ENCODE assay signal across 18 mouse cellular contexts in the genomic region with DNA sequence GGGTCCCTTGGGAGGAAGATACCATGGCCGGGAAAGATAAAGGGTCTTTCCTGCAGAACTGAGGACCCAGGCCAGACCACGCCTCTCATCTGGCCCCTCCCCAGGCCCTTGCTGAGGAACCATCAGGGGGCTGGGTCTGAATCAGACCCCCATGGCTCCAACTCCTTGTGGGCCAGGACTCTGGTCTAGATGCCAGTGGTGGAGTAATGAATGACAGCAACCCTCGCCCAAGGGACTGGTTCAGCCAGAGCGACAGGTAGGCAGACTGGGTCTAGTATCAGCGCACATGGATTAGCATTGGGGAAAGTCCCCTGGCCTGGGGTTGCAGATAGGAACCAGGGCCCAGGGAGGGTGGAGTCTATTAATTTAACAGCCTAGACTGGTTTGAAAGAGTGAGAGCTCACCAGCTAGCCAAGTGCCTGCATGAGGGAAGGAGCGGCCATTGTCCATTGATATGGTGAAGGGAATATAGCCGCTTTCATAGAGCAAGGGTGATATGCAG. TPM values are rescaled to one million over a fixed set of nuclear protein-coding genes. Genes with fewer than 3 reads are reported as not detected.
DNase-seq lines count a peak whose midpoint lies in the region; ATAC-seq lines count a peak whose summit lies in the region.
"Had no signal": no experiment of that assay in that cellular context is flagged by ENCODE, and none has a peak within 500 bp of the region (broad histone marks: within the 10 kb centered on the region; RNA-seq: fewer than 3 reads in every experiment).

No protein-coding gene starts in this region.

- peak; percentile 16 for DNase-seq in cerebellum, adult 11 months
- peak; percentile 3 for DNase-seq in right cerebral cortex, postnatal 14 days
- DNase-seq in right cerebral cortex, postnatal 4 days = no peak
- peak; percentile 47 for DNase-seq in cerebellum, adult 9-11 months
- no peak for DNase-seq in yolk sac, embryonic 10.5 days (ENCODE audit: low spot score)
- DNase-seq: adrenal gland, postnatal 10 days; lung, adult 2 months; lung, postnatal 36 days; retina, postnatal 1 day; thymus, postnatal 4 days had no signal

- 79% methylated on average over 7 of the region's 7 CpGs for WGBS in heart, embryonic 11.5 days (ENCODE audit: insufficient replicate concordance)

- no peak for ATAC-seq in cerebellum, adult (ENCODE audit: insufficient number of reproducible peaks, low FRiP score, low TSS enrichment)
- ATAC-seq in megakaryocyte-erythroid progenitor cell, adult 5-6 weeks (replicated peaks; ENCODE audit: low FRiP score, low TSS enrichment, poor library complexity, severe bottlenecking) = peak; percentile 65
- ATAC-seq in heart, embryonic 11.5 days (replicated peaks; ENCODE audit: insufficient number of reproducible peaks, low FRiP score, low TSS enrichment) = no peak
- ATAC-seq: hindbrain, postnatal 0 days had no signal

- H3K4me2 ChIP-seq in heart, embryonic 11.5 days = no peak overlapping the region
- H3K4me2 ChIP-seq: heart, embryonic 12.5 days; liver, embryonic 11.5 days; midbrain, embryonic 12.5 days had no signal

- H3K27me3 ChIP-seq in heart, embryonic 11.5 days (ENCODE audit: control insufficient read depth, insufficient read depth, low read length) = no peaks in the 10 kb centered on the region

- no peak overlapping the region for H3K27ac ChIP-seq in heart, embryonic 11.5 days (ENCODE audit: low read depth, low read length)
- H3K27ac ChIP-seq: hindbrain, postnatal 0 days; limb, embryonic 10.5 days; midbrain, embryonic 12.5 days had no signal

- peaks cover 9% of the 10 kb centered on the region for H3K4me1 ChIP-seq in heart, embryonic 11.5 days (ENCODE audit: control insufficient read depth, insufficient read depth, low read length)

- peaks cover 2% of the 10 kb centered on the region; the same call in 1 of the 2 replicates for H3K36me3 ChIP-seq in heart, embryonic 11.5 days (ENCODE audit: control insufficient read depth, insufficient read depth, low read length)

- H3K4me3 ChIP-seq in heart, embryonic 11.5 days (ENCODE audit: low read depth, low read length) = no peak overlapping the region
- H3K4me3 ChIP-seq: heart, embryonic 12.5 days; limb, embryonic 10.5 days; midbrain, embryonic 12.5 days had no signal

- no peak overlapping the region for H3K9ac ChIP-seq in heart, embryonic 11.5 days (ENCODE audit: low read depth, low read length)
- H3K9ac ChIP-seq: heart, embryonic 12.5 days; midbrain, embryonic 12.5 days had no signal

- H3K9me3 ChIP-seq in heart, embryonic 11.5 days (replicated peaks; ENCODE audit: control insufficient read depth, low read length) = no peaks in the 10 kb centered on the region
- H3K9me3 ChIP-seq: heart, embryonic 12.5 days; limb, embryonic 10.5 days; midbrain, embryonic 12.5 days had no signal

RNA-seq across cellular contexts. Expression of a gene that starts 2.0 kb away (rescaled TPM):
- total RNA-seq in megakaryocyte-erythroid progenitor cell, adult 5-6 weeks (2014; fragmentation: Nextera tagmentation) = 2.3 and 4.8 TPM in 2 replicates
- 0.69 and 0.94 TPM in 2 replicates for total RNA-seq in megakaryocyte-erythroid progenitor cell, adult 5-6 weeks (2017)
- polyA plus RNA-seq in heart, embryonic 11.5 days (2014; fragmentation: Nextera tagmentation; extraction: Ambion mirVana) = 1.4 and 2.1 TPM in 2 replicates

RNA-seq across cellular contexts. Expression of a gene that starts 52.6 kb away (rescaled TPM):
- total RNA-seq in megakaryocyte-erythroid progenitor cell, adult 5-6 weeks (2014; fragmentation: Nextera tagmentation) = 0.52 and 0.67 TPM in 2 replicates
- 0.70 and 2.7 TPM in 2 replicates for total RNA-seq in megakaryocyte-erythroid progenitor cell, adult 5-6 weeks (2017)
- polyA plus RNA-seq in heart, embryonic 11.5 days (2014; fragmentation: Nextera tagmentation; extraction: Ambion mirVana) = 2.8 and 5.0 TPM in 2 replicates

Comparison
In these comparisons a context has a peak if more than half of its experiments do, and no peak if none do; other contexts are left out.
1. DNase-seq: peak in cerebellum, adult 11 months (single experiment), right cerebral cortex, postnatal 14 days (single experiment) and cerebellum, adult 9-11 months (single experiment); none in right cerebral cortex, postnatal 4 days (single experiment) and yolk sac, embryonic 10.5 days (single experiment).